Mouse (Mus musculus) left cerebral cortex, postnatal 14 days (tissue): ENCODE measurements around the gene Trp53i11. TPM values are rescaled to one million over a fixed set of nuclear protein-coding genes. Genes with fewer than 3 reads are reported as not detected.
A peak's percentile ranks its signal among the peaks of the same experiment; 100 is the strongest.

Experiments used
- DNase-seq, 2 experiments: peaks; one replicate each; pipeline ENCODE4 v3.0.0; 2021 to 2022; ENCODE audit warnings: low spot score in 2 of 2, mixed read lengths in 1 of 2
- intact Hi-C: fragments of 180-260 bp; cut with DNase I; formaldehyde crosslinking; loops from one replicate; pipeline ENCODE4 v1.15.1; 2025
- long read RNA-seq, 2 experiments: library from polyadenylated mRNA; stranded (forward); transcript quantifications; one replicate each; pipeline ENCODE4 v2.0.0; 2021
- total RNA-seq, 2 experiments: library from RNA; stranded (reverse); gene quantifications; 2 replicates each; pipeline ENCODE4 v1.2.3; 2021

Gene Trp53i11
- total RNA-seq, result 10 to 100 TPM; 58.3 to 58.8 TPM
- long read RNA-seq, experiment 1, transcript Trp53i11-202 (8 exons, 2,703 nt), result minor isoform, 30 of 104 reads
- long read RNA-seq, experiment 1, transcript Trp53i11-201 (8 exons, 2,654 nt), result major isoform, 45 of 104 reads
- long read RNA-seq, experiment 1, partial matches to known transcripts, result 9 of 104 reads
- long read RNA-seq, experiment 1, other reads (novel, unspliced or antisense), result 20 of 104 reads
- long read RNA-seq, experiment 2, transcript Trp53i11-201 (8 exons, 2,654 nt), result major isoform, 51 of 121 reads
- long read RNA-seq, experiment 2, transcript Trp53i11-202 (8 exons, 2,703 nt), result minor isoform, 22 of 121 reads
- long read RNA-seq, experiment 2, partial matches to known transcripts, result 7 of 121 reads
- long read RNA-seq, experiment 2, other reads (novel, unspliced or antisense), result 41 of 121 reads

GRCm38 (mm10) chr2:93187323-93187996 lies at the start of gene Trp53i11:
Gene Trp53i11 (plus strand): TSS chr2:93187548.
- intact Hi-C loops, result loop anchor here (5.0 kb wide), 1 partner anchor 280 kb away; no protein-coding TSS in a partner anchor
- peak; percentile 63 to 69 for DNase-seq

DNA sequence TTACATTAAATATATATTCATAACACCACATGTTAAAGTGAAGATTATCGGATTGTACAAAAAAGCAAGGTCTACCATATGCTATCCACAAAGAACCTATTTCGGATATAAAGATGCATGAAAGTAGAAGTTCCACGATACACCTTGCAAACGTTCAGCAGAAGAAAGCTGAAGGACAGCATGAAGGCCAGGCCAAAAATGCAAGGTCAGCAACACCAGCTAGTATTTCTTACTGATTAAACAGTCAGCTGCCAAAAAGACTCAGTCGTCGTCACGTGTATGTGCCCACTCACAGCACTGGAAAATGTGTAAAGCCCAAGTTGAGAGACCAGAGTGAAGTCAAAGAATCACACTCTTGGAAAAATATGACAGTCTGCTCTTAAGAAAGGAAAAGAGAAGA lies 47.9 kb upstream of the Trp53i11 start:
- no peak for DNase-seq
- intact Hi-C loops, result no loop called here

- intact Hi-C loops, result no loop called here
- no peak for DNase-seq
Measured at GRCm38 (mm10) chr2:93141329-93141728, 46.0 kb upstream of the Trp53i11 start.

- intact Hi-C loops, result no loop called here
- no peak for DNase-seq
Measured at GRCm38 (mm10) chr2:93142616-93143015, 44.7 kb upstream of the Trp53i11 start.

- intact Hi-C loops, result no loop called here
- DNase-seq, result no peak
Measured at GRCm38 (mm10) chr2:93144126-93144525, 43.2 kb upstream of the Trp53i11 start.

DNA sequence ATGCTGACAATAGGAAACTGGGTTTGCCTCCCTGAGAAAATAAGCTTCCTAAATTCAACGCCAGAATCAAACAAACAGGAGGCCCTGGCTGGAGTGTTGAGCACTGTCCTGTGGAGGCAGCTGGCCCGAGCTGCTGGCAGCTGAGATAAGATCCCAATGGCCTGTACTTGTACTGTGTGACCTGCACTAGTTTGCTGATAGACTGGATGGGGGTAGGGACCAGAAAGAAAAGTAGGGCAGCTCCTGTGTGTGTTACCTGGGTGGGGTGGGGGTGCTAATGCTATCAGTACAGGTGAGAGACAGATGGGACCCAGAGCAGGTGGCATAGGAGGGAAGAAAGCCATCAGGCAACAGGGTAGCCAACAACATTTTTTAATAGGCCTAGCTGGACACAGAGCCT lies 37.3 kb upstream of the Trp53i11 start:
- intact Hi-C loops, result no loop called here
- no peak for DNase-seq

DNA sequence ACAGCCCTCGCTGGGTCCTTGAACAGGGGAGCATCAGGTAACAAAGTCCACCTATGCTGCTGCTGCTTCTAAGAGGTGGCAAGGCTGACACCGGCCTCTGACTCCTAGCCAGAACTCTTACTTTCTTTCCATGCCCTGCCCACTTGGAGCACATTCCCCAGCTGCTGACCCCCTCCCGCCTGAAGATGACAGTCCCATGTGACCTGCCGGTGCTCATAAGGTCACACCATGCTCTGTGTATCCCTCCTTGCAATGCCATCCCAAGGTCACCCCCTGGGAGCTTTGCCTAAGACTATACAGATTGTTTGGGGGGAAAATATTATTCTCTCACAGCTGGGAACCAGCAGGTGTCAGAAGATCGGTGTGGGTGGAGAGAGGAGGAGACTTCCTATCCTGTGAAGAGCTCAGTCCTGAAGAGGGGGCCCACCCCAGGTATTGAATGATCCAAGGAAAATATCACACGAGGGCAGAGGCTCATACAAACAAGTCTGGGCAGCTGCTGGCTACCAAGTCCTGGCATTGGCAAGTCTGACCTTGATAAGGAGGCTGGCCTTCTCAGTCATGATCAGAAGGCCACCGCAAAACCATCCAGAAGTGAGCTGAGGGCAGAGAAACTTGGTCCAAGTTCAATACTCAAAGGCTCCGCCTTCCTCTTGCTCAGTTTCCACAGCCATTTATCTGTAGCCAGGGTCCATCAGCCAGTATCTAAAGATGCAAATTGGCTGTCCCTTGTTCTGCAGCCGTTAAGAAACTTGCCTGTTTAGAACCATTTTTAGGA lies 36.5 kb upstream of the Trp53i11 start:
- intact Hi-C loops, result no loop called here
- DNase-seq, result no peak

DNA sequence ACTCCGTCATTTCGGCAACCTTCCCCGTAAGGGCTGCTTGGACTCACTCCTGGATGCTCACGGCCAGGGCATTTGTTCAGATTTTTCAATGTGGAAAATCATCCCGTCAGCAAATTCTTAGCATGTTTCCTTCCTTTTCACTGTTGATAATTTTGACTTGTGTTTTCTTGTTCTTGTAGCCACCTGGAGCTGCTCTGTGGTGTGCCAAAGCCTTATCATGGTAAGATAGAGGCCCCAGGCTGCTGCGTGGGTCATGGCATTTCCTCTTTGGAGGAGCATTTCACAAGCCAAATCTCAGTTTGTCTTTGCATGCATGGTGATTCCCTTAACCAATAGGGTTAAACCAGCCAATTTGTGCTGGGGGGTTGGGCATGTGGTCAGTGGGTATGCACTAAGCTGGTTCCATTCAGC lies 35.2 kb upstream of the Trp53i11 start:
- no peak for DNase-seq
- intact Hi-C loops, result no loop called here

DNA sequence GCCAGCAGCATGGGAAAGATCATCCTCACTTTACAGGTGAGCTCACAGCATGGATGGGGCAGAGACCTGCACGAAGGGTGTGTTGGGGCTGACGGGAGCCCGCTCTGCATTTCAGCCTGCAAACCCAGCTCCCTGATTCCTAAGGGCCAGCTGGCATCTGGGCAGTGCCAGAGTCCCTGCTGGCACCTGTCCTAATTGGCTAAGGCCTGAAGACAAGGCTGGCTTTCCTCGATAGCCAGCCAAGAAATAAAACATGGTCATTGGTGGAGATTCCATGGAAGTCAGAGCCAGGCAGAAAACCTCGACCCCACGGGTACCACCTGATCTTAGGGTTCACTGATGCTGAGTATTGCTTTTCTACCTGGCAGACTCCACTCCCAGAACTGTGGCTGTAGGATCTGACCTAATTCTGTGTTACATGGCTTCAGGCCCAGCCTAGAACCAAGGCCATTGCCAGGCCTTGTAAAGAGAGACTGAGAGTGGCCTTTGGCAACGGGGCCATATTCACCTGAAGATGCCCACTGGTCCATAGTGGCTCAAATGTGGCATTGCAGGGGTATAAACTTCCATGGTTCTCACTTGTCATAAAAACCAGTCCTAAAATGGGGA lies 34.4 kb upstream of the Trp53i11 start:
- intact Hi-C loops, result no loop called here
- DNase-seq, result peak; percentile 39 to 46

- intact Hi-C loops, result no loop called here
Measured at GRCm38 (mm10) chr2:93153833-93154232, 33.5 kb upstream of the Trp53i11 start.

GRCm38 (mm10) chr2:93154486-93155032 lies 32.8 kb upstream of the Trp53i11 start:
- intact Hi-C loops, result no loop called here
- DNase-seq, result no peak

More at GRCm38 (mm10) chr2:93153833-93154232, 33.5 kb upstream of the Trp53i11 start:
- no peak for DNase-seq

- intact Hi-C loops, result no loop called here
- no peak for DNase-seq
Measured at GRCm38 (mm10) chr2:93160467-93161035, 26.8 kb upstream of the Trp53i11 start.

- DNase-seq, result no peak
- intact Hi-C loops, result no loop called here
Measured at GRCm38 (mm10) chr2:93161914-93162664, 25.3 kb upstream of the Trp53i11 start.

- DNase-seq, result no peak
- intact Hi-C loops, result no loop called here
Measured at GRCm38 (mm10) chr2:93162791-93163190, 24.6 kb upstream of the Trp53i11 start.

DNA sequence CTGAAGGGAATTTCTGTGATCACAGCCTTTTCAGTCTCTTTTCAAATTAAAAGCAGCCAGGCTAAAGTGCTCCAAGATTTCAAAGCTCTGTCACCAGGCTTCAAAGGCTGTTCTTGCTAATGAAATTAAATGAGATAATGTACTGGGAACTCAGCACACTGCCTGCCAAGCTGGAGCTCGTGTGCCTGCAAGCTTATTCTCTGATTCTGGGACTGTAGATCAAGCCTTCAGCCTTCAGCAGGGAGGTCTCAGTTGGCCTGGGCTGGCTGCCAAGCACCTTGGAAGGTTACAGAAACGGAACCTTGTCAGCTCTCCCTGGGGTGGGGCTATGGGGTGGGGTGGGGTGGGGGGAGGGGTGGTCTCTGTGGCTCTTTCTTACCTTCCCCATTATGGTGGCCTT lies 24.0 kb upstream of the Trp53i11 start:
- intact Hi-C loops, result no loop called here
- DNase-seq, result peak in 1 of 2 experiments; percentile 35

GRCm38 (mm10) chr2:93163750-93164335 lies 23.5 kb upstream of the Trp53i11 start:
- no peak for DNase-seq
- intact Hi-C loops, result no loop called here

GRCm38 (mm10) chr2:93166295-93166694 lies 21.1 kb upstream of the Trp53i11 start:
- intact Hi-C loops, result loop anchor here (5.0 kb wide), 1 partner anchor 54 kb away; no protein-coding TSS in a partner anchor
- DNase-seq, result no peak
